Mouse (Mus musculus) liver, adult 2 months (tissue): ENCODE data around the gene Ift52. TPM values are rescaled to one million over a fixed set of nuclear protein-coding genes. Genes with fewer than 3 reads are reported as not detected.

Experiments
- DNase-seq: peaks from one replicate; pipeline ENCODE4 v3.0.0-alpha.2; 2011; ENCODE audit warnings: low read depth, low spot score; ENCODE audit errors: extremely low read depth
- H3K27ac ChIP-seq: fragments of 200-500 bp; replicated peaks from 2 replicates; pipeline ENCODE4 v1.5.1; 2012; ENCODE audit warnings: low read depth, mild to moderate bottlenecking, control low read depth, inconsistent platforms, low read length; ENCODE audit not compliant: insufficient read depth
- H3K27me3 ChIP-seq: fragments of 200-500 bp; 2 replicates; pipeline ENCODE4 v1.6.1; 2012; ENCODE audit warnings: mild to moderate bottlenecking, moderate library complexity, low read length, inconsistent platforms; ENCODE audit not compliant: control insufficient read depth, insufficient read depth
- H3K36me3 ChIP-seq: fragments of 200-500 bp; 2 replicates; pipeline ENCODE4 v1.6.1; 2012; ENCODE audit warnings: low read length, inconsistent platforms; ENCODE audit not compliant: control insufficient read depth, insufficient read depth
- H3K4me1 ChIP-seq: fragments of 200-500 bp; 2 replicates; pipeline ENCODE4 v1.6.1; 2011; ENCODE audit warnings: low read length; ENCODE audit not compliant: control insufficient read depth, insufficient read depth
- H3K4me3 ChIP-seq: fragments of 200-500 bp; 2 replicates; pipeline ENCODE4 v1.5.1; 2011; ENCODE audit warnings: low read depth, mild to moderate bottlenecking, control low read depth, low read length, moderate library complexity; ENCODE audit not compliant: insufficient read depth
- H3K79me2 ChIP-seq: fragments of 200-500 bp; 2 replicates; pipeline ENCODE4 v1.6.1; 2012; ENCODE audit warnings: inconsistent platforms, mild to moderate bottlenecking, low read length, moderate library complexity; ENCODE audit not compliant: control insufficient read depth, insufficient read depth
- H3K9ac ChIP-seq: fragments of 200-500 bp; 2 replicates; pipeline ENCODE4 v1.6.1; 2012; ENCODE audit warnings: low read depth, mild to moderate bottlenecking, control low read depth, inconsistent platforms, low read length
- CTCF ChIP-seq: fragments of 200-500 bp; IDR thresholded peaks from 2 replicates; pipeline ENCODE4 v1.5.1; 2011; ENCODE audit warnings: low read depth, low read length, control low read depth
- POLR2A ChIP-seq: fragments of 200-500 bp; IDR thresholded peaks from 2 replicates; pipeline ENCODE4 v1.6.1; 2011; ENCODE audit warnings: low read length, control low read depth; ENCODE audit not compliant: insufficient read depth; ENCODE audit errors: extremely low read depth
- WGBS: fragments of 180-500 bp; shearing (Covaris S2); methylation state at CpG from one replicate; pipeline ENCODE4 v1.1.7; 2018; 5-methylcytosine and 5-hydroxymethylcytosine counted together
- polyA plus RNA-seq: library from polyadenylated mRNA; depleted of rRNA; stranded (reverse); fragments of >200 nt; gene quantifications from 2 replicates; pipeline ENCODE4 v1.2.3, GENCODE M21; 2012
- total RNA-seq: library from RNA; depleted of rRNA; stranded (reverse); fragments of >200 nt; gene quantifications from 2 replicates; pipeline ENCODE4 v1.2.3, GENCODE M21; 2014

Gene Ift52
- total and polyA plus RNA-seq, 2 experiments: 18.0 to 18.3 TPM

DNA sequence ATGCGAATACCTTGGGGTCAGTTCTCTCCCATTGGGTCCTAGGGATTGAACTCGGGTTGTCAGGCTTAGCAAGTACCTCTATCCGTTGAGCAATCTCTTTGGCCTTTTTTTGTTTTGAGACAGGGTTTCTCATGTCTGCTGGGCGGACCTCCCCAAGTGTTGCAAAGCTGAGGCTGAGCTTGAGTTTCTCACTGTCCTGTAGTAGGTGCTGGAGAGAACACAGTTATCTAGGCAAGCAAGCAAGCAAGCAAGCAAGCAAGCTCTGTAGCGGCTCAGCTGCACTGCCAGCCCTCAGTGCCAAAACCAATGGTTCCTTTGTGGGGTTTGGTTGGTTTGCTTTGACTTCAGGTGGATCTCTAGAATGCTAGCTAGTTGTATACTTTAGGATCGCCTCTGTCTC lies 43.5 kb downstream of the Ift52 start:
- H3K79me2 ChIP-seq: no peaks in the 10 kb centered on the region
- H3K4me3 ChIP-seq: no peak overlapping the region
- H3K27ac ChIP-seq: no peak overlapping the region
- no peak for TF ChIP-seq POLR2A
- no peak for TF ChIP-seq CTCF
- WGBS: 72% methylated on average over 6 of the region's 6 CpGs
- H3K9ac ChIP-seq: no peak overlapping the region
- no peaks in the 10 kb centered on the region for H3K36me3 ChIP-seq
- peaks cover 2% of the 10 kb centered on the region; the same call in 1 of the 2 replicates for H3K27me3 ChIP-seq
- H3K4me1 ChIP-seq: no peaks in the 10 kb centered on the region
- no peak for DNase-seq

DNA sequence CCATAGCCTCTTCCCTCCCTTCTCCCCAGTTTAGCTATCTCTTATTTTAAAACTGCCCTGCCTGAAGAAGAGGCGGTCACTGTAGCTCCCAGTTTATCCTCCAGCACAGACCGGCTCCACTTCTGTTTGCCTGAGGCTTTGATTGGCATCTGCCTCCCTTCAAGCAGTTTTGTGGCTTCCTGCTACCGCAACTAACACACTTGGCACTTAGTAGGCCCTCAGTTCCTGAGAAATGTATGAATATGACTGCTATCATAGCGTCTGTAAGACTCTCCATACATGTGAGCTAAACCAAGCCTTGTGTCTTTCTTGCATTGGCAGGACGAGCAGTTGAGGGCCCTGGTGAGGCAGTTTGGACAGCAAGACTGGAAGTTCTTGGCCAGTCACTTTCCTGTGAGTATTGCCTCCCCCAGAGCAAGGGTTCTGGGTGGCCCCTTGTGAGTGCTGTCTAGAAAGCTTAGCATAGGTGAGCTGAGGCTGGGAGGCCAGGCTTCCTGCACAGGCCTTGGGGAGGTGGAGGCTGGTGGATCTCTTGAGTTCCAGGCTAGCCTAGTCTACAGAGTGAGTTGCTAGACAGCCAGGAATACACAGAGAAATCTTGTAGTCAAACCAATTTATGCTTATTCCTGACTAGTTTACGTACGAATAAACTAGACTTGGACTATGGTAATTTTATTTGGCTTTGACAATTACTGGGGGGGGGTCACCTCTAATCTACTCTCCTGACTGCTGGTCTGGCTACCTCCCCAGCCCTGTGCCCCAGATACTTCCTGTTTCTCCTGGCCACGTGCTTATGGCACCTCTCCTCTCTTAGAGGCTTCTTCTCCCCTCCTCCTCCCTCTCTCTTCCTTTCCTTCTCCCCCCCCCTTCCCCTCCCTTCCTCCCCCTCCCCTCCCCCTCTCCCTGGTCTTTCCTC lies 44.3 kb downstream of the Ift52 start:
- no peak overlapping the region for H3K9ac ChIP-seq
- H3K4me1 ChIP-seq: no peaks in the 10 kb centered on the region
- H3K27ac ChIP-seq: no peak overlapping the region
- 79% methylated on average over 8 of the region's 8 CpGs for WGBS
- no peak overlapping the region for H3K4me3 ChIP-seq
- H3K79me2 ChIP-seq: no peaks in the 10 kb centered on the region
- H3K36me3 ChIP-seq: no peaks in the 10 kb centered on the region
- TF ChIP-seq CTCF: no peak
- no peak for TF ChIP-seq POLR2A
- no peaks in the 10 kb centered on the region for H3K27me3 ChIP-seq
- no peak for DNase-seq

DNA sequence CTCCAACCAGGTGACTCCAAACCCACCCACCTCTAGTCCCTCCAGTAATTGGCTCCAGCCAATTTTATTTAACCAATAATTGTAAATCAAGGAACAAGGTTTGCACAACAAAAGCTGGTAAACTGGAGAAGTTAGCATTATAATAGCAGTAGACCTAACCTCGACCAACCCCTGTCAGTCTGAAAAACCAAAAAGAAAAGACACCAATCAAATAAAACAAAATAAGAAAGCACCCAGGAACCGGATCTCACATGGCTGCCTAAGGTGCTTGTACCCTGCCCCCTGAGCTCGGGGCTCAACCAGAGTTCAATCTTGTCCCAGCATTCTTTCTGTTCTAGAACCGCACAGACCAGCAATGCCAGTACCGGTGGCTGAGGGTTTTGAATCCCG lies 45.0 kb downstream of the Ift52 start:
- no peaks in the 10 kb centered on the region for H3K36me3 ChIP-seq
- no peak overlapping the region for H3K4me3 ChIP-seq
- TF ChIP-seq POLR2A (no peak), CTCF (no peak)
- H3K9ac ChIP-seq: no peak overlapping the region
- WGBS: 92% methylated on average over 6 of the region's 6 CpGs
- no peaks in the 10 kb centered on the region for H3K79me2 ChIP-seq
- H3K27me3 ChIP-seq: no peaks in the 10 kb centered on the region
- H3K4me1 ChIP-seq: no peaks in the 10 kb centered on the region
- no peak overlapping the region for H3K27ac ChIP-seq
- DNase-seq: no peak

DNA sequence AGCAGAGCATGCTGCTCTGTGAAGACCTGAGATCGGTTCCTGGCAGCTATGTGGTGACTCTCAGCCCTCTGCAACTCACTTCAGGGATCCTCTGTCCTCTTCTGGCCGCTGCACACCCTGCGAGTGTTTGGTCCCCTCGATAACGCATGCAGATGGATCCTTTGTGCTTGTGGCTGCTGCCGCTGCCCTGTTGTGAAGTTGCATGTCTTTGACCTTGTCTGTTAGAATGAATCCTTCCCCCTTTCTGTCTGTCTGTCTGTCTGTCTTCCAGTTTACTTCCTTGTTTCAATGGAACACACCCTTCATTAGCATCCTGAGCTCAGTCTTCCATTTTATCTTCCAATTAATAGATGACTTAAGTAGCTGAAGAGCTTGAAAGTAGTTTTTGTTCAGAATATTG lies 49.2 kb downstream of the Ift52 start:
- WGBS: 92% methylated on average over 6 of the region's 6 CpGs
- H3K36me3 ChIP-seq: no peaks in the 10 kb centered on the region
- DNase-seq: no peak

DNA sequence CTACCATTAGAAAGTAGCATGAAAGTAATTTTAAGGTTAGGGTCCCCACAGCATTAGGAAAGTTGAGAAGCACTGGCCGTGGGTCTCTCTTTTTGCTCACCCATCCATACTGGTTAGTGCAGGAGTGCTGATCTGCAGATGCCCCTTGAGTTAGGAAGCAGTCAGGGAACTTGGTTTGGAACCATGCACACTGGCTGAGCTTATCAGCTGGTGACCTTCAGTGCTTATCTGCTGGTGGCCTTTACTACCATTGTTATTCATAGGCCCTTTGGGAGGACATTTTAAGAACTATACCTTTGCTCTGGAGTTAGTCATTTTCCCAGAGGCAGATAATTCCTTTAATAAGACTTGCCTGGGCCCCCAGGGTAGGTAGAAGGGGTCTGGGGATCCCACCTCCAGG lies 50.1 kb downstream of the Ift52 start:
- TF ChIP-seq CTCF: no peak
- TF ChIP-seq POLR2A: no peak
- no peaks in the 10 kb centered on the region for H3K36me3 ChIP-seq
- whole genome bisulfite sequencing: 97% methylated on average over 1 of the region's 1 CpGs

More for the DNA sequence above, 49.2 kb downstream of the Ift52 start:
- no peak for TF ChIP-seq POLR2A
- TF ChIP-seq CTCF: no peak
- Histone ChIP-seq H3K27me3 (no peaks in the 10 kb centered on the region), H3K27ac (no peak overlapping the region), H3K9ac (no peak overlapping the region), H3K4me1 (no peaks in the 10 kb centered on the region), H3K79me2 (no peaks in the 10 kb centered on the region), H3K4me3 (no peak overlapping the region)

DNA sequence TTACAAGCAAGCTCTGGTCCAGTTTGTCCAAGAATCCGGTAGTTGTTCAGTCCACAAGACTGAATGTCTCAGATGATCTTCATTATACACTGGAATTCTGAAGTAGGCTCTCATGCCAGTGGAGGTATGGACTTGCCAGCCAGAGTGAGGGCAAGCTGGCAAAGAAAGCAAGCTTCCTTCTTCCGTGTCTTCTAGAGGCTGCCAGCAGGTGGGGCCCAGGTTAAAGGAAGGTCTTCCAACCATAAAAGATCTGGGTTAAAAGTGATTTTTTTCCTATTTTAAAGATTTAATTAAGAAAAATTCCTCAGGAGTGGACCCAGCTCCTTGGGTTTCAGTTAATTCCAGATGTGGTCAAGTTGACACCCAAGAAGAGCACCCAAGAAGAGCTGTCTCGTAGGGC lies 53.1 kb downstream of the Ift52 start:
- TF ChIP-seq CTCF (no peak), POLR2A (no peak)
- no peak for DNase-seq
- WGBS: 88% methylated on average over 3 of the region's 3 CpGs
- Histone ChIP-seq H3K4me3 (no peak overlapping the region), H3K27me3 (no peaks in the 10 kb centered on the region), H3K9ac (no peak overlapping the region), H3K27ac (no peak overlapping the region), H3K36me3 (no peaks in the 10 kb centered on the region), H3K79me2 (no peaks in the 10 kb centered on the region), H3K4me1 (no peaks in the 10 kb centered on the region)

More for the DNA sequence above, 50.1 kb downstream of the Ift52 start:
- no peak for DNase-seq
- no peaks in the 10 kb centered on the region for H3K4me1 ChIP-seq
- no peak overlapping the region for H3K4me3 ChIP-seq
- H3K79me2 ChIP-seq: no peaks in the 10 kb centered on the region
- no peaks in the 10 kb centered on the region for H3K27me3 ChIP-seq
- H3K9ac ChIP-seq: no peak overlapping the region
- no peak overlapping the region for H3K27ac ChIP-seq
